Mouse (Mus musculus): ENCODE measurements around the gene Islr.
"Not testable (repeated sequence)": the region's sequence is repeated elsewhere in the genome, so short reads cannot be mapped to it uniquely, and the experiment has no call there.

Islr gene

GRCm38 (mm10) chr9:58203516-58204447 lies at the start of gene Islr, which contains the start of gene Islr2:
Islr (minus strand) TSS chr9:58204306.
Islr2 (minus strand) TSS chr9:58204319.
- peaks cover 80% of the 10 kb centered on the region for H3K4me1 ChIP-seq (replicated peaks; ENCODE audit: low read depth, low read length)
- peak within 1 kb of the TSS; percentile 76 for H3K4me3 ChIP-seq (replicated peaks; ENCODE audit: low read length)
- peaks cover 14% of the 10 kb centered on the region for H3K9me3 ChIP-seq (ENCODE audit: low read length)
- H3K36me3 ChIP-seq (ENCODE audit: insufficient read depth, low read length), result no peaks in the 10 kb centered on the region
- H3K27me3 ChIP-seq (ENCODE audit: insufficient read depth, low read length), result peaks cover 52% of the 10 kb centered on the region
- peak; percentile 38 for TF ChIP-seq CTCF (conservative IDR thresholded peaks at IDR 0.05; ENCODE audit: low read length)
- 0 out of 2 replicates have a peak, but pooled peaks have one; percentile 24 for TF ChIP-seq NANOG (IDR thresholded peaks at IDR 0.05; ENCODE audit: borderline replicate concordance, low read length)
- no peak for TF ChIP-seq POU5F1 (IDR thresholded peaks at IDR 0.05; ENCODE audit: borderline replicate concordance, low read length)

- H3K9me3 ChIP-seq (ENCODE audit: low read length); H3K27me3 ChIP-seq (ENCODE audit: insufficient read depth, low read length): not testable (repeated sequence)
- Histone ChIP-seq H3K36me3 (ENCODE audit: insufficient read depth, low read length) (peaks cover 38% of the 10 kb centered on the region), H3K4me1 (replicated peaks; ENCODE audit: low read depth, low read length) (peaks cover 79% of the 10 kb centered on the region), H3K4me3 (replicated peaks; ENCODE audit: low read length) (peak overlapping the region; percentile 95)
These were observed 49.7 kb upstream of the Islr start for GRCm38 (mm10) chr9:58253805-58254122.

- Histone ChIP-seq H3K36me3 (ENCODE audit: insufficient read depth, low read length) (peaks cover 33% of the 10 kb centered on the region), H3K27me3 (ENCODE audit: insufficient read depth, low read length) (no peaks in the 10 kb centered on the region), H3K9me3 (ENCODE audit: low read length) (no peaks in the 10 kb centered on the region), H3K4me1 (replicated peaks; ENCODE audit: low read depth, low read length) (peaks cover 74% of the 10 kb centered on the region), H3K4me3 (replicated peaks; ENCODE audit: low read length) (peak within 1 kb of the TSS; percentile 95)
- TF ChIP-seq NANOG (IDR thresholded peaks at IDR 0.05; ENCODE audit: borderline replicate concordance, low read length) (no peak), CTCF (conservative IDR thresholded peaks at IDR 0.05; ENCODE audit: low read length) (peak; percentile 72), POU5F1 (IDR thresholded peaks at IDR 0.05; ENCODE audit: borderline replicate concordance, low read length) (no peak)
These were observed 49.1 kb upstream of the Islr start, which contains the start of gene Stoml1 for GRCm38 (mm10) chr9:58253033-58253804. Stoml1 (plus strand) TSS chr9:58253164.

- H3K4me3 ChIP-seq (replicated peaks; ENCODE audit: low read length), result peak overlapping the region; percentile 95; the same call in 1 of the 2 replicates
- not testable (repeated sequence) for H3K9me3 ChIP-seq (ENCODE audit: low read length); H3K27me3 ChIP-seq (ENCODE audit: insufficient read depth, low read length)
- peaks cover 24% of the 10 kb centered on the region for H3K36me3 ChIP-seq (ENCODE audit: insufficient read depth, low read length)
- peaks cover 63% of the 10 kb centered on the region for H3K4me1 ChIP-seq (replicated peaks; ENCODE audit: low read depth, low read length)
These were observed 46.6 kb upstream of the Islr start for GRCm38 (mm10) chr9:58250730-58251129.

- Histone ChIP-seq H3K27me3 (ENCODE audit: insufficient read depth, low read length) (no peaks in the 10 kb centered on the region), H3K4me1 (replicated peaks; ENCODE audit: low read depth, low read length) (peaks cover 61% of the 10 kb centered on the region), H3K36me3 (ENCODE audit: insufficient read depth, low read length) (peaks cover 21% of the 10 kb centered on the region), H3K4me3 (replicated peaks; ENCODE audit: low read length) (peak overlapping the region; percentile 95), H3K9me3 (ENCODE audit: low read length) (no peaks in the 10 kb centered on the region)
- no peak for TF ChIP-seq NANOG (IDR thresholded peaks at IDR 0.05; ENCODE audit: borderline replicate concordance, low read length)
- no peak for TF ChIP-seq CTCF (conservative IDR thresholded peaks at IDR 0.05; ENCODE audit: low read length)
- TF ChIP-seq POU5F1 (IDR thresholded peaks at IDR 0.05; ENCODE audit: borderline replicate concordance, low read length), result no peak
These were observed 46.2 kb upstream of the Islr start for GRCm38 (mm10) chr9:58250322-58250721.

GRCm38 (mm10) chr9:58249592-58250192 lies 45.6 kb upstream of the Islr start, which contains the start of gene Pml:
Pml (minus strand) TSS chr9:58249786.
- H3K36me3 ChIP-seq (ENCODE audit: insufficient read depth, low read length), result peaks cover 24% of the 10 kb centered on the region
- peak within 1 kb of the TSS; percentile 95 for H3K4me3 ChIP-seq (replicated peaks; ENCODE audit: low read length)
- peaks cover 62% of the 10 kb centered on the region for H3K4me1 ChIP-seq (replicated peaks; ENCODE audit: low read depth, low read length)
- no peaks in the 10 kb centered on the region for H3K9me3 ChIP-seq (ENCODE audit: low read length)
- H3K27me3 ChIP-seq (ENCODE audit: insufficient read depth, low read length), result no peaks in the 10 kb centered on the region
- peak; percentile 16 for TF ChIP-seq CTCF (conservative IDR thresholded peaks at IDR 0.05; ENCODE audit: low read length)
- TF ChIP-seq POU5F1 (IDR thresholded peaks at IDR 0.05; ENCODE audit: borderline replicate concordance, low read length), result no peak

- Histone ChIP-seq H3K9me3 (ENCODE audit: low read length) (no peaks in the 10 kb centered on the region), H3K4me1 (replicated peaks; ENCODE audit: low read depth, low read length) (peaks cover 62% of the 10 kb centered on the region), H3K4me3 (replicated peaks; ENCODE audit: low read length) (peak overlapping the region; percentile 95), H3K36me3 (ENCODE audit: insufficient read depth, low read length) (peaks cover 32% of the 10 kb centered on the region), H3K27me3 (ENCODE audit: insufficient read depth, low read length) (no peaks in the 10 kb centered on the region)
- TF ChIP-seq POU5F1 (IDR thresholded peaks at IDR 0.05; ENCODE audit: borderline replicate concordance, low read length) (no peak), CTCF (conservative IDR thresholded peaks at IDR 0.05; ENCODE audit: low read length) (no peak), NANOG (IDR thresholded peaks at IDR 0.05; ENCODE audit: borderline replicate concordance, low read length) (no peak)
These were observed 44.8 kb upstream of the Islr start for GRCm38 (mm10) chr9:58248746-58249413.
